Mouse (Mus musculus) MEL (cell line): ENCODE results near the gene Olfr1162.

Experiments
- BHLHE40 ChIP-seq: IDR thresholded peaks from 2 replicates; pipeline ENCODE4 v1.6.1; 2012; ENCODE audit warnings: low read depth, mild to moderate bottlenecking, inconsistent platforms, low read length, improper control_type of control experiment, borderline replicate concordance
- CHD2 ChIP-seq: IDR thresholded peaks from 2 replicates; pipeline ENCODE4 v1.6.1; 2011; ENCODE audit warnings: low read length, improper control_type of control experiment
- CTCF ChIP-seq, 3 experiments: IDR thresholded peaks in 2 of 3; conservative IDR thresholded peaks in 1 of 3; 2 replicates each; pipeline ENCODE4 v1.5.1; 2011 to 2012; ENCODE audit warnings: low read length in 3 of 3, low read depth in 2 of 3, mild to moderate bottlenecking in 2 of 3, improper control_type of control experiment in 1 of 3, inconsistent platforms in 1 of 3, mixed read lengths in 1 of 3, moderate library complexity in 1 of 3; ENCODE audit not compliant: control insufficient read depth in 1 of 3, insufficient read depth in 1 of 3, poor library complexity in 1 of 3, severe bottlenecking in 1 of 3
- EP300 ChIP-seq, 2 experiments: IDR thresholded peaks; 2 replicates each; pipeline ENCODE4 v1.6.1; 2011; ENCODE audit warnings: improper control_type of control experiment in 2 of 2, low read length in 2 of 2, low read depth in 1 of 2, mild to moderate bottlenecking in 1 of 2
- HCFC1 ChIP-seq: IDR thresholded peaks from 2 replicates; pipeline ENCODE4 v1.6.1; 2012; ENCODE audit warnings: low read depth, mild to moderate bottlenecking, inconsistent platforms, low read length, improper control_type of control experiment, moderate library complexity
- MAX ChIP-seq: IDR thresholded peaks from 2 replicates; pipeline ENCODE4 v1.6.1; 2011; ENCODE audit warnings: low read length, improper control_type of control experiment
- MAZ ChIP-seq: IDR thresholded peaks from 2 replicates; pipeline ENCODE4 v1.6.1; 2012; ENCODE audit warnings: low read depth, mild to moderate bottlenecking, inconsistent platforms, low read length, improper control_type of control experiment
- NELFE ChIP-seq: IDR thresholded peaks from 2 replicates; pipeline ENCODE4 v1.6.1; 2011; ENCODE audit warnings: low read depth, low read length, improper control_type of control experiment
- POLR2A ChIP-seq, 2 experiments: IDR thresholded peaks; 2 replicates each; pipeline ENCODE4 v1.6.1; 2011 to 2012; ENCODE audit warnings: low read length in 2 of 2, mild to moderate bottlenecking in 2 of 2, control low read depth in 1 of 2, improper control_type of control experiment in 1 of 2, low read depth in 1 of 2, moderate library complexity in 1 of 2; ENCODE audit not compliant: control insufficient read depth in 1 of 2, insufficient read depth in 1 of 2, poor library complexity in 1 of 2
- SIN3A ChIP-seq: IDR thresholded peaks from 2 replicates; pipeline ENCODE4 v1.6.1; 2012; ENCODE audit warnings: low read length, improper control_type of control experiment, inconsistent platforms
- SMC3 ChIP-seq: IDR thresholded peaks from 2 replicates; pipeline ENCODE4 v1.6.1; 2011; ENCODE audit warnings: low read depth, low read length, improper control_type of control experiment
- TAL1 ChIP-seq: IDR thresholded peaks from 2 replicates; pipeline ENCODE4 v1.6.1; 2012; ENCODE audit warnings: mild to moderate bottlenecking, inconsistent platforms, low read length, moderate library complexity, mixed read lengths
- USF1 ChIP-seq: IDR thresholded peaks from 2 replicates; pipeline ENCODE4 v1.6.1; 2014; ENCODE audit warnings: low read depth, mild to moderate bottlenecking, inconsistent platforms, low read length, improper control_type of control experiment, moderate library complexity

DNA sequence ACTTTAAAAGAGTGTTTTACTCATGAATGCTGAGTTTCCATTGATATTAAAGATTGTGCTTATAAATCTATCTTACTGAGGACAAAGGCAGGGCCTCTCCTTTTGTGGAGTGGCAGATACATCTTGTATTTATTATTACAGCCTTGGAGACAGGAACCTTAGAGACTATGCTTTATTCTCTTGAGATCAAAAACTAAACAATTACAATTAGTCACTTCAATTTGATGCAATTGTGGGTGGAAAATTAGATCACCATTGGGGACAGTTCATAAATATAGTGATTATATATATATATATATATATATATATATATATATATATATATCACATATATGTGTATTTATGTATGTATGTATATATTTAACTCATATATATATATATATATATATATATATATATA, 13.3 kb downstream of the Olfr1162 start, which contains the start of gene Olfr73:
- no peak for TF ChIP-seq CTCF (IDR thresholded peaks at IDR 0.05 in 2 of 3, conservative IDR thresholded peaks at IDR 0.05 in 1 of 3; ENCODE audit: control insufficient read depth in 1 of 3, insufficient read depth in 1 of 3, low read depth in 2 of 3, low read length in 3 of 3, poor library complexity in 1 of 3, severe bottlenecking in 1 of 3)
- no peak for TF ChIP-seq POLR2A (IDR thresholded peaks at IDR 0.05; ENCODE audit: control insufficient read depth in 1 of 2, insufficient read depth in 1 of 2, low read depth in 1 of 2, low read length in 2 of 2, poor library complexity in 1 of 2)
- no peak for TF ChIP-seq TAL1
- TF ChIP-seq CHD2: no peak
- TF ChIP-seq EP300 (IDR thresholded peaks at IDR 0.05; ENCODE audit: low read depth in 1 of 2, low read length in 2 of 2): no peak
- TF ChIP-seq SMC3: no peak
- TF ChIP-seq NELFE: no peak
- TF ChIP-seq BHLHE40: no peak
- TF ChIP-seq SIN3A: no peak
- TF ChIP-seq MAZ: no peak
- no peak for TF ChIP-seq USF1
- TF ChIP-seq MAX: no peak
- TF ChIP-seq HCFC1: no peak
